Mouse (Mus musculus) kidney, embryonic 14.5 days (tissue): ENCODE results near the gene Cd86. TPM values are rescaled to one million over a fixed set of nuclear protein-coding genes. Genes with fewer than 3 reads are reported as not detected.

ENCODE experiments used
- ATAC-seq: fragments of 200-750 bp; cut with Nextera tagmentation; 2 replicates; pipeline ENCODE4 v1.8.0; 2017; ENCODE audit warnings: moderate number of reproducible peaks, mild to moderate bottlenecking, moderate TSS enrichment, moderate library complexity; ENCODE audit not compliant: low FRiP score, low TSS enrichment
- H3K27ac ChIP-seq: fragments of 300-500 bp; sonication (generic); 2 replicates; pipeline ENCODE4 v1.5.1; 2014; ENCODE audit warnings: low read depth, mild to moderate bottlenecking, low read length, moderate library complexity, mixed read lengths
- H3K27me3 ChIP-seq: fragments of 300-500 bp; sonication (generic); 2 replicates; pipeline ENCODE4 v1.6.1; 2014; ENCODE audit warnings: mild to moderate bottlenecking, low read length; ENCODE audit not compliant: control insufficient read depth, insufficient read depth
- H3K36me3 ChIP-seq: fragments of 300-500 bp; sonication (generic); 2 replicates; pipeline ENCODE4 v1.6.1; 2014; ENCODE audit warnings: low read length, mixed read lengths; ENCODE audit not compliant: control insufficient read depth, insufficient read depth
- H3K4me1 ChIP-seq: fragments of 300-500 bp; sonication (generic); 2 replicates; pipeline ENCODE4 v1.6.1; 2014; ENCODE audit warnings: low read length, mixed read lengths; ENCODE audit not compliant: control insufficient read depth, insufficient read depth
- H3K4me2 ChIP-seq: fragments of 300-500 bp; sonication (generic); replicated peaks from 2 replicates; pipeline ENCODE4 v1.6.1; 2014; ENCODE audit warnings: low read depth, mild to moderate bottlenecking, low read length
- H3K4me3 ChIP-seq: fragments of 300-500 bp; sonication (generic); 2 replicates; pipeline ENCODE4 v1.5.1; 2014; ENCODE audit warnings: mild to moderate bottlenecking, low read length
- H3K9ac ChIP-seq: fragments of 300-500 bp; sonication (generic); 2 replicates; pipeline ENCODE4 v1.6.1; 2014; ENCODE audit warnings: low read depth, mild to moderate bottlenecking, low read length, moderate library complexity
- H3K9me3 ChIP-seq: fragments of 300-500 bp; sonication (generic); 2 replicates; pipeline ENCODE4 v1.6.1; 2016; ENCODE audit warnings: low read length; ENCODE audit not compliant: control insufficient read depth
- WGBS: fragments of 180-500 bp; shearing (Covaris S2); extraction: QIAGEN DNeasy Blood & Tissue Kit; methylation state at CpG from one replicate; pipeline ENCODE4 v1.1.7; 2014; 5-methylcytosine and 5-hydroxymethylcytosine counted together
- polyA plus RNA-seq: library from polyadenylated mRNA; unstranded; fragments of >200 nt; fragmentation: Nextera tagmentation; extraction: Ambion mirVana; gene quantifications from 2 replicates; pipeline ENCODE4 v1.2.1, GENCODE M21; 2014

The Cd86 gene
- polyA plus RNA-seq, 1 experiment from 2014 or later, result 1.2 TPM

DNA sequence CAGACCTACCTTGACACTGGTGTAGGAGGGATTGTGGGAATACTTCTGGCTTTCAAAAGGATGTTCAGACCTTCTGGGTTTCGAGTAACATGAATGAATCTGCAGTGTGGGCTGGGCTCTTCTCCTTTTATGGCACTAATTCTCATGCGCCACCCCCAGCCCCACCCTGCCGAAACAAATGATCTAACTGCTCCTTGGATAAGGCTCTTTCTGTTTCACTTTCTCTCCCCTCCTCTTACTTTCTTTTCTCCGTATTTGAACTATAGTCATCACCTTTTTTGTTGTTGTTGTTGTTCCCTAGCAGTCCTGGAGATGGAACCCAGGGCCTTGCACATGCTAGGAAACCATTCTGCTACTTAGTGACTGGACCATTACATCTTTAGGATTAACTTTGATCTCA, 67.6 kb downstream of the Cd86 start:
- no peak overlapping the region for H3K9ac ChIP-seq
- H3K4me2 ChIP-seq, result no peak overlapping the region
- no peak overlapping the region for H3K27ac ChIP-seq
- no peaks in the 10 kb centered on the region for H3K36me3 ChIP-seq
- no peak for ATAC-seq
- no peaks in the 10 kb centered on the region for H3K27me3 ChIP-seq
- no peaks in the 10 kb centered on the region for H3K9me3 ChIP-seq
- no peak overlapping the region for H3K4me3 ChIP-seq
- 63% methylated on average over 4 of the region's 4 CpGs for WGBS
- H3K4me1 ChIP-seq, result no peaks in the 10 kb centered on the region

GRCm38 (mm10) chr16:36596671-36597410, 69.0 kb downstream of the Cd86 start:
- ATAC-seq, result no peak
- H3K36me3 ChIP-seq, result no peaks in the 10 kb centered on the region
- WGBS, result 85% methylated on average over 10 of the region's 10 CpGs
- H3K4me1 ChIP-seq, result no peaks in the 10 kb centered on the region
- H3K27ac ChIP-seq, result no peak overlapping the region
- no peak overlapping the region for H3K4me3 ChIP-seq
- H3K4me2 ChIP-seq, result no peak overlapping the region
- H3K27me3 ChIP-seq, result no peaks in the 10 kb centered on the region
- H3K9me3 ChIP-seq, result no peaks in the 10 kb centered on the region
- no peak overlapping the region for H3K9ac ChIP-seq

DNA sequence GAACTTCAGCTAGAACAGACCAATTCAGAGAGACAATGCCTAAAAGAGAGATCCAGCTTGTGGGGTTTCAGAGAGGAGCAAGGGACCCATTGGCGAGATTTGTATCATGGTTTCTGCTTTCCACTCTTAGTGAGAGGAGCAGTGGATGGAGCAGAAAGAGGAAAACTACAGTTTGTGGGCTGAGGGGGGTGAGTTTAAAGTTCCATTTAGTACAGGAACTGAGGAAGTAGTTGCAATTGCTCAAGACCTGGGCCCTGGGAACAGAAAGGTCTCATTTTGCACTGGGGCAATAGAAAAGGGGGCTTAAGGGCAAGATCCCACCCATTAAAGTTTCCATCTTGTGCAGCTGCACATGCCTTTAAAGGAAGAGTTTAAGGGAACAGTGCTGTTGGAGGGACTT, 76.0 kb downstream of the Cd86 start:
- Histone ChIP-seq H3K4me1 (no peaks in the 10 kb centered on the region), H3K9ac (no peak overlapping the region), H3K4me3 (no peak overlapping the region), H3K9me3 (no peaks in the 10 kb centered on the region), H3K27ac (no peak overlapping the region), H3K36me3 (no peaks in the 10 kb centered on the region), H3K4me2 (no peak overlapping the region), H3K27me3 (no peaks in the 10 kb centered on the region)
- WGBS, result 81% methylated on average over 1 of the region's 1 CpGs
- ATAC-seq, result no peak

GRCm38 (mm10) chr16:36587971-36588370, 77.9 kb downstream of the Cd86 start:
- no peak for ATAC-seq
- Histone ChIP-seq H3K4me2 (no peak overlapping the region), H3K9me3 (no peaks in the 10 kb centered on the region), H3K27ac (no peak overlapping the region), H3K9ac (no peak overlapping the region), H3K36me3 (no peaks in the 10 kb centered on the region), H3K4me3 (no peak overlapping the region), H3K4me1 (no peaks in the 10 kb centered on the region), H3K27me3 (no peaks in the 10 kb centered on the region)
- WGBS, result 60% methylated on average over 4 of the region's 4 CpGs

GRCm38 (mm10) chr16:36582073-36582472, 83.8 kb downstream of the Cd86 start:
- no peak for ATAC-seq
- 68% methylated on average over 3 of the region's 3 CpGs for WGBS
- H3K4me1 ChIP-seq, result no peaks in the 10 kb centered on the region
- no peak overlapping the region for H3K27ac ChIP-seq
- no peaks in the 10 kb centered on the region for H3K27me3 ChIP-seq
- no peaks in the 10 kb centered on the region for H3K36me3 ChIP-seq
- H3K9ac ChIP-seq, result no peak overlapping the region
- H3K9me3 ChIP-seq, result no peaks in the 10 kb centered on the region
- H3K4me2 ChIP-seq, result no peak overlapping the region
- H3K4me3 ChIP-seq, result no peak overlapping the region

- no peak overlapping the region for H3K4me3 ChIP-seq
- 48% methylated on average over 8 of the region's 8 CpGs for WGBS
- no peak for ATAC-seq
- H3K27me3 ChIP-seq, result no peaks in the 10 kb centered on the region
- H3K36me3 ChIP-seq, result no peaks in the 10 kb centered on the region
- H3K27ac ChIP-seq, result no peak overlapping the region
- H3K4me1 ChIP-seq, result no peaks in the 10 kb centered on the region
- H3K9me3 ChIP-seq, result no peaks in the 10 kb centered on the region
- H3K4me2 ChIP-seq, result no peak overlapping the region
- H3K9ac ChIP-seq, result no peak overlapping the region
Measured at GRCm38 (mm10) chr16:36571942-36572341, 93.9 kb downstream of the Cd86 start.

DNA sequence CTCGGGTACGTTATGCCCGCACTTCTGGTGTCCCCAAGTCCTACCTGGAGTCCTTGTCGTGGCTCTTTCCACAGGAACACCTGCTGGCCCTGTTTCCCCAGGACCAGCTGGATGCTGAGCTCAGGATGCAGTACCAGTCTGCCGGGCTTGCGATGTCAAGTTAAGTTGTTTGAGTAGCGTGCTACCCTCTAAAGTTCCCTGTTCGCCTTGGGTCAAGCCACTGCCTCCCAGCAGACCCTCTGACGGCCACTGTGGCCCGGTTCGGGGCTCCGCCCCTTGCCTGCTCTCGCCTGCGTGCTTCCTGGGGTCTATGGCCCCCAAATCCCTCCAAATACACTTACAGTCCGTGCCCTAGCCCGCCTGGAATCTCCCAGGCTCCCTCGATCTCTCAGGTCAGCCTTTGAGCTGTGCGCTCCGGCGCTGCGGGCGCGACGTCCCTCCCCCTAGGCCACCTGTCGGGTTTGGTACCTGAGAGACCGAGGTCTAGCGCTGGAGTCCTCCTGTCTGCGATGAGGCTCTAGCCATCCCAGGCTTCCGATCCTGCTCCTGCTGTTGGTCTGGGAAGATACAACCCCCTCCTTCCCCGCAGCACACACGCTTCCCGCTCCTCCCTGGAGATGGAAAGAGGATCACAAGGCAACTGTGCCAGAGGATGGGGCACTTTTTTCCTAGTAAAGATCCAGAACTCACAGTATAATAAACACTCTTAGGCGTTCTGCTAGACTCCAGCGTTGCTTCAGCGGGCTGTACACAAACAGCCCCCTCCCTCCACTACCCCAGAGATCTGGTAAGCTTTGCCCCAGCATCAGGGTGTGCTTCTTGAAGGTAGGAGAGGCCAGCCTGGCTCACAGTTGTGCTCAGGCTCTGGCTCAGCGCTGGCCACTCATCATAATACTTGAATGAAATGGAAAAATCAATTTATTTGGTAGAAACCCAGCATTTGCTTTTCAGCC, 104.2 kb downstream of the Cd86 start, which contains the start of gene Casr:
Gene Casr, minus strand, starts transcription at position 756 of the 953 bp plus-strand sequence.
- peak; percentile 32; the same call in 1 of the 2 replicates for ATAC-seq
- peak within 1 kb of the TSS; percentile 31 for H3K4me3 ChIP-seq
- no peak within 1 kb of the TSS for H3K27ac ChIP-seq
- peaks cover 14% of the 10 kb centered on the region for H3K27me3 ChIP-seq
- no peaks in the 10 kb centered on the region for H3K4me1 ChIP-seq
- WGBS, result 3% methylated on average over 36 of the region's 36 CpGs
- peak within 1 kb of the TSS; percentile 40; the same call in 1 of the 2 replicates for H3K9ac ChIP-seq
- no peaks in the 10 kb centered on the region for H3K9me3 ChIP-seq
- H3K4me2 ChIP-seq, result peak within 1 kb of the TSS; percentile 58
- H3K36me3 ChIP-seq, result no peaks in the 10 kb centered on the region

DNA sequence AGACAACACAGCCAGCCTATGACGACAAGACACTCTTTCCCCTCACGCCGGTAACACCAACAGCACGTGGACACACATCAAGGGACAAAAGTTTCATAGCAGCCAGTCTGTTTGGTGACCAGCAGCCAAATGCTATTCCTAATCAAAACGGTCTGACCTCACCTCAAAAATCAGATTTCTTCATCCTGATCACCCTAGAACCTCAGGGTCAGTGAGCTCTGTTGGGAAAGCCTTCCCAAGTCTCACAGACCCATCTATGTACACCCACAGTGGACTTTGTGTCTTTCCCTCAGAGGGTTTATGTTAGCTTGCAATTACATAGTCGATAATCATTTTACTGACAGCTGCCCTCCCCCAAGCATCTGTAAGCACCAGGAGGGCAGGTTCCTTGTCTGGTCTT, 106.3 kb downstream of the Cd86 start:
- H3K27ac ChIP-seq, result no peak overlapping the region
- no peaks in the 10 kb centered on the region for H3K4me1 ChIP-seq
- no peaks in the 10 kb centered on the region for H3K36me3 ChIP-seq
- 86% methylated on average over 6 of the region's 6 CpGs for WGBS
- H3K4me2 ChIP-seq, result no peak overlapping the region
- H3K9me3 ChIP-seq, result no peaks in the 10 kb centered on the region
- no peak overlapping the region for H3K9ac ChIP-seq
- ATAC-seq, result no peak
- peaks cover 14% of the 10 kb centered on the region for H3K27me3 ChIP-seq
- H3K4me3 ChIP-seq, result no peak overlapping the region
